Mouse (Mus musculus): Measurements from ENCODE around the gene D10Jhu81e.
"Not testable (repeated sequence)": the region's sequence is repeated elsewhere in the genome, so short reads cannot be mapped to it uniquely, and the experiment has no call there.

The D10Jhu81e gene

GRCm38 (mm10) chr10:78169281-78170042, at the start of gene D10Jhu81e:
D10Jhu81e (minus strand) TSS chr10:78169782.
- peak; percentile 96 for DNase-seq (ENCODE audit: low read depth)

DNA sequence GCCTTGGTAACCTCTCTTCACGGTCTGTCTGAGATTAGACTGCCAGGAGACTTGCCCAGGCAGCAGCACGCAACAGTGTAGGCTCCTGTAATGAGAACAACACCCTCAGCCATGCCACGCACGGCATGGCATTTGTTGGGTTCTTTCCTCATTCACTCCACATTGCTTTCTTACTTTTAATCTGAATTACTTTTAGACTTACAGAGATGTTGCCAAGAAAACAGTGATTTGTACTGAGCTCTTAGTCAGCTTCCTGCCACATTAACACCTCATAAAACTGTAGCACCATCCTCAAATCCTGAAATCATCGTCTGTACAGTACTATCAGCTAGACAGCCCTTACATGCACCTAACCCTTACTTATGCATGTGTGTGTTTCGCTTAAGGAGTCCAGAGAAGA, 49.0 kb upstream of the D10Jhu81e start:
- no peak for DNase-seq (ENCODE audit: low read depth)

GRCm38 (mm10) chr10:78216376-78217083, 46.9 kb upstream of the D10Jhu81e start:
- peak; percentile 48 for DNase-seq (ENCODE audit: low read depth)

DNA sequence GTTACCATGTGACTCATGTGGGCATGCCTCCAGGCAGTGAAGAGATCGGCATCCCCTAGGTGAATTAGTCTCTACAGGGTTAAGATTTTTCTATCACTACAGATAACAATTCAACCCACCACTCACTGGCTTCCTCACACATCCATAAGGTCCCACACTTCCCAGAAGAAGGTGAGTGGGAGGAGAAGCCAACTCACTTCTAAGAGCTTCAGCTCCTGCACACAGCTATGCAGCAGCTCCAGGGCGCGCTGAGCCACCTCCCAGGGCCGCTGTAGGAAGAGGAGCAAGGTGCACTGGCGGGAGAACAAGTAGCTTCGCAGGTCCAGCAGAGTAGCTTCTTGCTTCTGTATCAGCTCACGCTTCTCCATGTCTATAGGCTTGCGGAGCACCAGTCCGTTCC, 44.8 kb upstream of the D10Jhu81e start:
- DNase-seq (ENCODE audit: low read depth): no peak

DNA sequence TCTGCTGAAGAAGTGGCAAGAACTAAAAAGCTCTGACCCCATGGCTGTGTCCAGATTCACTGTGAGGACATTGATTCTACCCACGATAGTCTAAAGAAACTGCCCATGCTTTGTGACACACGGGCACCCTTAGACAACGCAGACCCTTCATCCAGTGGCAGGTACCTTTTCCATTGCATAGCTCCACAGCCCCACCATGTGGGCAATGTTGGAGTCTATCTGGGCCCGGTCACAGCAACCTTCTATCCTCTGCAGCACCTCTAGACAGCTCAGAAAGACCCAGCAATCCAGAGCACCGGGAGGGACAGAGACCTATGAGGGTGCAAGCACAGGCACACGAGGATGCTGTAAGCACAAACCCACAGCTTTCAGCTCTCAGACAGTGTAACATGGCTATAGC, 41.7 kb upstream of the D10Jhu81e start:
- DNase-seq (ENCODE audit: low read depth): no peak

DNA sequence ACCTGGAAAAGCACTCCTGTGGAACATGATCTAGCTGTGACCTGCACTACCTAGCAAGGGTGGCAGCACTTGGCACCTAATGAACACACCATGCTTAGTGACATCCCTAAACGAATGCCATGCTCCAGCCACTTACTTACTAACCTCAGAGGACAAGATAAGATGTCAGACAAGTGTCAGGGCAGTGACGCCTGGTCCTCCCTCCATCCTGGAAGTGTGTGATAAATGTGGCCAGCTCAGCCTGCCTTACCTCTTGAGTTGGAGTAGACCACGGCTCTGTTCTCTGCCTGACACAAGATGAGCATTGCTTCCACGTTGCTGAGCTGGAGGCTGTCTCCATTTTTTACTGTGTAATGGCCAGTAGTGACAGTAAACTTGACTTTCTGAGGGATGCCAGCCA, 31.6 kb upstream of the D10Jhu81e start:
- DNase-seq (ENCODE audit: low read depth): no peak

DNA sequence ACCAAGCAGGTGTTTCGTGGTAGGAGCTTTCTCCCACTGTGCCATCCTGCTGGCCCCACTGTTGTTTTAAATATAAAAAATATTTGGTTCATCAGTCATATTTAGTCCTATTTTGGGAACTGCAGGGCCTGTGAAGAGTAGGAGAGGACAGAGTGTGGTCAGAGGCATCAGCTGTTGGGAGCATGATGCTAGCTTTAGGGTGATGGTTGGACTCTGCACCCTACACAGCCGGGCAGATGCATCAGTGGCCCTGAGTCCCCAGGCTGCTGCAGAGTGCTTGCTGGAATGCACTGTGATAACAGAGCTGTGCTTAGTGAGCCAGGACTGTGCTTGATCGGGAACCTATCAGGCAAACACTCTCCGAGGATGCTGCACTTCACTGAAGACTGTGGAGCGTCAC, 23.4 kb upstream of the D10Jhu81e start:
- DNase-seq (ENCODE audit: low read depth): no peak

DNA sequence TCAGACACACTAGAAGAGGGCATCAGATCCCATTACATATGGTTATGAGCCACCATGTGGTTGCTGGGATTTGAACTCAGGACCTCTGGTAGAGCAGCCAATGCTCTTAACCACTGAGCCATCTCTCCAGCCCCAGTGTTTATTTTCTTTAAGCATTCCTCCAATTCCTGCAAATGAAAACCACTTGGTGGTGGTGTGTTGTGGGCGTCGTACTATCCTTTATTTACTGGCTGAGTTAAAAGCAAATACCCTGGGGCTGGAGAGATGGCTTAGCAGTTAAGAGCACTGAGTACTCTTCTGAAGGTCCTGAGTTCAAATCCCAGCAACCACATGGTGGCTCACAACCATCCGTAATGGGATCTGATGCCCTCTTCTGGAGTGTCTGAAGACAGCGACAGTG, 16.5 kb upstream of the D10Jhu81e start:
- DNase-seq (ENCODE audit: low read depth): not testable (repeated sequence)

- DNase-seq (ENCODE audit: low read depth): no peak
These were observed 15.8 kb upstream of the D10Jhu81e start for GRCm38 (mm10) chr10:78185381-78185725.

DNA sequence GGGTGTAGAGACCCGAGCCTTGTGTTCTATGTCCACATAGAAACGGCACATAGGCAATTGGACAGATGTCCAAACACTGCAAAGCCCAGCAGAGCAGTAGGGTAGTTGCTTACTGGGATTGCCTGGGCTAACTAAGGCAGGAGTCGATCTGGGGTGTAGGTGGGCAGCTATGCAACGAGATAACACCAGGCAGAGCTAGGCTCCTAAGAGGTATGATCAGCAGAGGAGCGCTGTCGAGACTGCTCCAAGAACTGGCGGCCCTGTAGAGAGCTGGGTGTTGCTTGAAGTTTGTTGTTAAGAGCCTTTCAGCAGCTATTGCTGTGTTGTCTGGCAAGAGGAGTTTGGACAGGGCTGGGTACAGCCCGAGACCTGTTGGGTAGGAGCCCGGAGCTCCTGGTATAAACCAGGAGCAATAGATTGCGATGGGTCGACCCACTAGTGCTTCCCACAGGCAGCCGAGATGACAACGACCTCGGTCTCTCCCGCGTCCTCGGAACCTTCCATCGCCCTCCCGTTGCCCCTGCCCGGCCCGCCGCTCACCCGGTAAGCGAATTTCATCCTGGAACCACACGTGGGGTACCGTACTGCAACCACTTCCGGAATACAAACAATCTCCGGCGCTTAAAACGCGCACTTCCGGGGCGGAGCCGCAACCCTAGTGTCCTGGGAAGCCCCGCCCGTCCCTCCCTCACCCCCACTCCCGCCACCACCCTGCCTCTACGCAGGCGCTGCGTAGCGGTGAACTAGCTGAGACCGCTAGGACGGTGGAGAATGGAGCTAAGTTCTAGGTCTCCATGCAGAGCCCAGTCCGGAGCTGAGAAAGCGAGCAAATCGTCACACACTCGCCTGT, 15.2 kb upstream of the D10Jhu81e start, which contains the start of gene Pwp2:
Gene Pwp2 (minus strand): TSS at position 619 of the 850 bp plus-strand sequence.
- peak; percentile 96 for DNase-seq (ENCODE audit: low read depth)

- DNase-seq (ENCODE audit: low read depth): no peak
These were observed 14.0 kb upstream of the D10Jhu81e start for GRCm38 (mm10) chr10:78183577-78183976.

- DNase-seq (ENCODE audit: low read depth): no peak
These were observed 12.7 kb upstream of the D10Jhu81e start for GRCm38 (mm10) chr10:78182321-78182720.

GRCm38 (mm10) chr10:78174474-78174873, 4.9 kb upstream of the D10Jhu81e start:
- DNase-seq (ENCODE audit: low read depth): no peak

- DNase-seq (ENCODE audit: low read depth): no peak
These were observed 2.0 kb upstream of the D10Jhu81e start for GRCm38 (mm10) chr10:78171581-78171980.

DNA sequence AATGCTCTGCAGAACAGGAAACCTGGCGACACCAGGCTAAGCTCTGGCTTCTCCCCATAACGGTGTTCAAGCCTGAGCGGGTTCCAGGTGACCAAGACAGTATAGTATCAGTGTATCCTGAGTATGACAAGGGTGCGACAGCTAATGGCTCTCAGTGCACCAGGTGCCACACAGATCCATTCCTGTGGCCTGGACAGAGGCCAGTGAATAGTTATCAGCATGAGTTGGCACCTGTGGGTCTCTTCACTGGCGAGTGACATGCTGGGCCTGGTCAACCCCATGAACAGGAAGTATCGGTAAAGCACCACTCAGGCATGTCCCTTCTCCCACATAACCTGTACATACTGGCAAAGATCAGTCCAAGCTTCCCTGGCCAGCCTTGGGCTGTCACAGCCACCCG, 1.5 kb upstream of the D10Jhu81e start:
- DNase-seq (ENCODE audit: low read depth): no peak

- DNase-seq (ENCODE audit: low read depth): no peak
These were observed 863 bp upstream of the D10Jhu81e start for GRCm38 (mm10) chr10:78170445-78170844.

DNA sequence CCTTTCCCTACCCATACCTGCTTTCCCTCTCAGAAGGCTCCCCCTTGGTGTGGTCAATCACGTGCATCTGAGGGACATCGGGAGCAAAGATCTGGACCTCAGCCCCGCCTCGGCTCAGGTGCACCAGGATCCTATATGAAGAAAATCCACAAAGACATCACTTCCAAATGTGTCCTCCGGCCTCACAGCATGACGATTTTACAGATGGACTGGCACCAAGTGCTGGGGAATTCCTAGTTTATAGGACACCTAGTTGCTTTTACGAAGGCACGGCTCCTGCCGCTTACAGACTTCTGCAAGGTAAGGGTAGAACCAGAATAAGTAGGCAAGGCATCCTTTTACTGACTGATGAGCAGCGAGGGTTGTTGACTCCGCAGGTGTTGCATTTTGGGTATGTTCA, 790 bp downstream of the D10Jhu81e start:
- no peak for DNase-seq (ENCODE audit: low read depth)

DNA sequence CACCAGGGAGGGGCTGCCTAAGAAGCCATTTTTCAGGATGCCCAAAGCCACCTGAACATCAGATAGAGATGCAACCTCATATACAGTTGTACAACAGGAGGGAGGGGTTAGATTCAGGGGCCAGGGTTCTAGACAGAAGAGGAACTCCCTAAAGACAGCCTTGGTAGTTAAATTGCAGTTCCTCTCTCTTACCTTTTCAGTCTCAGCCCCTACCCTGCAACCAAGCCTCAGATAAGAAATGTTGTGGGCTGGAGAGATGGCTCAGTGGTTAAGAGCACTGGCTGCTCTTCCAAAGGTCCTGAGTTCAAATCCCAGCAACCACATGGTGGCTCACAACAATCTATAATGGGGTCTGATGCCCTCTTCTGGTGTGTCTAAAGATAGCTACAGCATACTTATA, 1.8 kb downstream of the D10Jhu81e start:
- DNase-seq (ENCODE audit: low read depth): no peak

DNA sequence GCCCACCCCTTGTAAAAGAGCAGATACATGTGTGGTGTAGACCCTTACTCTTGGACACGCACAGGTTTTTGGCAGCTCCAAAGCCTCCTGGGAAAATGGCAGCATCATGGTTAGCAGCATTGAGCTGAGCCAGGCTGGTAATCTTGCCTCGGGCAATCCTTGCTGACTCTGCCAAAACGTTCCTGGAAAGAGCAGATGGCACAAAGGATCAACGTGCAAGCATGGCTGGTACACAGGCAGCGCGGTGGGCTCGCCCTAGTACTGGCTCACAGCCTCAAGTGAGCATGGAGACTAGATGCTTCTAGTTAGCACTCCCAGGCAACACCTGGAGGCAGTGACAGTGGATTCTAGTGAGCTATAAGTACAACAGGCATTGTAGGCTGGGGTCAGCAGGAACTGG, 2.2 kb downstream of the D10Jhu81e start:
- no peak for DNase-seq (ENCODE audit: low read depth)

DNA sequence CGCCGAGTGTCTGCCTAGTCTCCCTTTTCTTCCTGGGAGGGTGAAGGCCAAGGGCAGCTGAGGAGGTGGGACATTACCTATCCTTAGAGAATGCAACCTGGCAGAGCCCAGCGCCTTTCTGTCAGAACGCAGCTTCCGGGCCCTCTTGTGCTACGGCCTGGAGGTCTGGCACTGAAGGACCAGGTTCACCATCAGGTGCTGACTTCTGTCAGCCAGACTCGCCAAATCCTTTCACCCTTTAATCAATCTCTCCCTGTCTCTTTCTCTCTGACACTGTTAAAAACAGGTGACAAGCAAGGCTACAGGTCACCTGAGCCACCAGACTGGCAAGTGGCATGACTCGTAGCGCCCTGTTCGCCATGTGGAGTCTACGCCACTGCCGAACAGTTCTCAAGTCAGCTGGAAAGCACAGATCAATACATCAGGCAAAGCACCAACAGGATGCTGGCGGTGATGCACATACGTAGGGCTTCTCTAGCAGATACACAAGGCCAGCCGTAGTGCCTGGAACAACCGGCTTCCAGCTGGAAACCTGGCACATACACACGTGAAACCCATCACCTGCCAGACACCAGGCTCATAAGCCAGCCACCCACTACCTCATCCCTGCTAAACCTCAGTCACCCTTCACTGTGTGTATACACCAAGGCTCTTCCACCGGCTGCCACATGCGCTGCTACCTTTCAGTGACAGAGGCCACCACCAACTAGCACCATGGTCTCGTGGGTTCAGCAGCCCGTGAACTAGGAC, 4.2 kb downstream of the D10Jhu81e start:
- no peak for DNase-seq (ENCODE audit: low read depth)

DNA sequence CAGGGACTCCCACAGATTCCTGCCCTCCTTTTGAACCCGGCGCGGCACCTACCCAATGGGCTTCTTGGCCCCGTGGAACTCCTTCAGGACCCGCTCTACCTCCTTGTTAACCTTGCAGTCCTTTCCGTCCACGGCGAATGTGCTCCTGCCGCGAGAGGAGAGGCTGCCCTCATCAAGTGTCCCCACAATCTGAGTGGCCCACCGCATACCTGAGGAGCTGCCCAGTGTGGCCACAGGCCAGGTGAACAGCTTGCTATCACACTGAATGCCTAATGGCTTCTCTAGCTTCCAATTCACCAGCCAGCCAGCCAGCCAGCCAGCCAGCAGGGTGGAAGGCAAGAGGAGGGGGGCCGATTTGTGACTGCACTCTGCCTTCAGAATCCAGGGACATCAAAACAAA, 4.8 kb downstream of the D10Jhu81e start:
- DNase-seq (ENCODE audit: low read depth): no peak

DNA sequence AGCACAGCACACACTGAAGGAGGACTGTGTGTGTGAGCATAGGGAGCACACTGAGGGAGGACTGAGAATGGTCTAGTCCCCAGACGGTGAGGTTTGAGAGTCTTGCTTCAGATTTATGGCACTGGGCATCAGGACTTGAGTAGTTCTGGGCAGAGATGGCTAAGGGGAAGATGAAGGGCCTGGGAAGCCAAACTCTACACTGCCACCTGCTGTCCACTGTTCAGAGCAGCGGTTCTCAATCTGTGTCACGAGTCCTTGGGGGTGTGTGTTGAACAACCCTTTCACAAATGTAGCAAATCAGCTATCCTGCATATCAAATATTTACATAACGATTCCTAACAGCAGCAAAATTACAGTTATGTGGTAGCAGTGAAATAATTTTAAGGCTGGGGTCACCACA, 5.7 kb downstream of the D10Jhu81e start:
- DNase-seq (ENCODE audit: low read depth): peak; percentile 54
